Mouse (Mus musculus) CH12.LX (cell line): ENCODE results near the gene Parvg. TPM values are rescaled to one million over a fixed set of nuclear protein-coding genes. Genes with fewer than 3 reads are reported as not detected.
A peak's percentile ranks its signal among the peaks of the same experiment; 100 is the strongest.
"Not testable (repeated sequence)": the region's sequence is repeated elsewhere in the genome, so short reads cannot be mapped to it uniquely, and the experiment has no call there.

Experiments
- DNase-seq: peaks from one replicate; pipeline ENCODE4 v3.0.0-alpha.2; 2013; ENCODE audit errors: extremely low read depth
- H3K27ac ChIP-seq: 2 replicates; pipeline ENCODE4 v1.5.1; 2012; ENCODE audit warnings: low read depth, mild to moderate bottlenecking, control low read depth, moderate library complexity; ENCODE audit not compliant: insufficient read depth
- H3K27me3 ChIP-seq: replicated peaks from 2 replicates; pipeline ENCODE3; 2012; ENCODE audit warnings: inconsistent platforms
- H3K36me3 ChIP-seq, 2 experiments: replicated peaks in 1 of 2; 2 replicates each; pipeline versions ENCODE3 to v1.6.1; 2012; ENCODE audit warnings: inconsistent platforms in 1 of 2, low read length in 1 of 2, mild to moderate bottlenecking in 1 of 2, mixed read lengths in 1 of 2, moderate library complexity in 1 of 2; ENCODE audit not compliant: control insufficient read depth in 1 of 2, insufficient read depth in 1 of 2
- H3K4me1 ChIP-seq, 2 experiments: 2 replicates each; pipeline ENCODE4 v1.6.1; 2012; ENCODE audit warnings: inconsistent platforms in 1 of 2, moderate library complexity in 1 of 2; ENCODE audit not compliant: insufficient read depth in 2 of 2, control insufficient read depth in 1 of 2
- H3K4me2 ChIP-seq: 2 replicates; pipeline ENCODE4 v1.6.1; 2012; ENCODE audit warnings: low read depth, mild to moderate bottlenecking, control low read depth; ENCODE audit not compliant: poor library complexity, insufficient read depth, severe bottlenecking
- H3K4me3 ChIP-seq, 3 experiments: fragments of 150-350 bp in 1 of 3; sonication (generic) in 1 of 3; replicated peaks in 1 of 3; 2 replicates each; pipeline versions ENCODE3 to v1.5.1; 2011 to 2012; ENCODE audit warnings: low read depth in 2 of 3, low read length in 2 of 3, mild to moderate bottlenecking in 2 of 3, moderate library complexity in 2 of 3, control low read depth in 1 of 3, improper control_type of control experiment in 1 of 3, inconsistent platforms in 1 of 3, mixed read lengths in 1 of 3; ENCODE audit not compliant: poor library complexity in 1 of 3
- H3K79me2 ChIP-seq: replicated peaks from 2 replicates; pipeline ENCODE4 v1.6.1; 2012; ENCODE audit warnings: mild to moderate bottlenecking, moderate library complexity; ENCODE audit not compliant: control insufficient read depth, poor library complexity, insufficient read depth, severe bottlenecking; ENCODE audit errors: extremely low read depth
- H3K9ac ChIP-seq: 2 replicates; pipeline ENCODE4 v1.6.1; 2012; ENCODE audit warnings: low read depth, mild to moderate bottlenecking, control low read depth, moderate library complexity; ENCODE audit not compliant: insufficient read depth
- H3K9me3 ChIP-seq: replicated peaks from 2 replicates; pipeline ENCODE3; 2012; ENCODE audit warnings: low read length, inconsistent platforms, mixed read lengths
- CHD2 ChIP-seq: IDR thresholded peaks from 2 replicates; pipeline ENCODE4 v1.6.1; 2011; ENCODE audit warnings: low read length, improper control_type of control experiment
- CTCF ChIP-seq, 2 experiments: IDR thresholded peaks in 1 of 2; conservative IDR thresholded peaks in 1 of 2; 2 replicates each; pipeline ENCODE4 v1.5.1; 2011 to 2012; ENCODE audit warnings: low read depth in 2 of 2, low read length in 2 of 2, improper control_type of control experiment in 1 of 2, inconsistent platforms in 1 of 2, mild to moderate bottlenecking in 1 of 2, moderate library complexity in 1 of 2
- EP300 ChIP-seq: IDR thresholded peaks from 2 replicates; pipeline ENCODE4 v1.6.1; 2011; ENCODE audit warnings: low read length, improper control_type of control experiment
- ETS1 ChIP-seq: conservative IDR thresholded peaks from 2 replicates; pipeline ENCODE4 v1.6.1; 2012; ENCODE audit warnings: low read depth, mild to moderate bottlenecking, inconsistent platforms, low read length, improper control_type of control experiment, moderate library complexity
- HCFC1 ChIP-seq: IDR thresholded peaks from 2 replicates; pipeline ENCODE4 v1.6.1; 2012; ENCODE audit warnings: low read depth, mild to moderate bottlenecking, inconsistent platforms, low read length, improper control_type of control experiment
- KAT2A ChIP-seq: IDR thresholded peaks from 2 replicates; pipeline ENCODE4 v1.6.1; 2012; ENCODE audit warnings: low read length, improper control_type of control experiment, inconsistent platforms; ENCODE audit not compliant: insufficient replicate concordance
- MAFK ChIP-seq: IDR thresholded peaks from 2 replicates; pipeline ENCODE4 v1.6.1; 2011; ENCODE audit warnings: low read length, improper control_type of control experiment; ENCODE audit not compliant: insufficient replicate concordance
- MAZ ChIP-seq: IDR thresholded peaks from 2 replicates; pipeline ENCODE4 v1.6.1; 2012; ENCODE audit warnings: low read depth, mild to moderate bottlenecking, inconsistent platforms, low read length, improper control_type of control experiment, moderate library complexity
- MEF2A ChIP-seq: IDR thresholded peaks from 2 replicates; pipeline ENCODE4 v1.6.1; 2014; ENCODE audit warnings: low read depth, mild to moderate bottlenecking, inconsistent platforms, low read length, improper control_type of control experiment, borderline replicate concordance
- NELFE ChIP-seq: IDR thresholded peaks from 2 replicates; pipeline ENCODE4 v1.6.1; 2011; ENCODE audit warnings: low read depth, low read length, improper control_type of control experiment
- NRF1 ChIP-seq: IDR thresholded peaks from 2 replicates; pipeline ENCODE4 v1.6.1; 2014; ENCODE audit warnings: low read depth, mild to moderate bottlenecking, inconsistent platforms, low read length, improper control_type of control experiment, moderate library complexity
- PAX5 ChIP-seq: IDR thresholded peaks from 2 replicates; pipeline ENCODE4 v1.6.1; 2012; ENCODE audit warnings: low read length, inconsistent platforms, mixed read lengths
- POLR2AphosphoS2 ChIP-seq: IDR thresholded peaks from 2 replicates; pipeline ENCODE4 v1.6.1; 2011; ENCODE audit warnings: low read depth, low read length, improper control_type of control experiment
- RAD21 ChIP-seq: IDR thresholded peaks from 2 replicates; pipeline ENCODE4 v1.6.1; 2011; ENCODE audit warnings: low read depth, mild to moderate bottlenecking, low read length, improper control_type of control experiment, moderate library complexity
- RCOR1 ChIP-seq: conservative IDR thresholded peaks from 2 replicates; pipeline ENCODE4 v1.6.1; 2012; ENCODE audit warnings: low read depth, mild to moderate bottlenecking, inconsistent platforms, low read length, improper control_type of control experiment
- SMC3 ChIP-seq: IDR thresholded peaks from 2 replicates; pipeline ENCODE4 v1.6.1; 2011; ENCODE audit warnings: low read depth, low read length, improper control_type of control experiment
- TBP ChIP-seq: conservative IDR thresholded peaks from 2 replicates; pipeline ENCODE4 v1.6.1; 2011; ENCODE audit warnings: low read depth, low read length, improper control_type of control experiment
- UBTF ChIP-seq: IDR thresholded peaks from 2 replicates; pipeline ENCODE4 v1.6.1; 2012; ENCODE audit warnings: low read depth, mild to moderate bottlenecking, inconsistent platforms, low read length, improper control_type of control experiment, moderate library complexity
- USF1 ChIP-seq: IDR thresholded peaks from 2 replicates; pipeline ENCODE4 v1.6.1; 2014; ENCODE audit warnings: low read depth, mild to moderate bottlenecking, inconsistent platforms, low read length, improper control_type of control experiment
- ZC3H11A ChIP-seq: IDR thresholded peaks from 2 replicates; pipeline ENCODE4 v1.6.1; 2012; ENCODE audit warnings: low read depth, mild to moderate bottlenecking, inconsistent platforms, low read length, improper control_type of control experiment
- ZMIZ1 ChIP-seq: IDR thresholded peaks from 2 replicates; pipeline ENCODE4 v1.6.1; 2012; ENCODE audit warnings: low read depth, mild to moderate bottlenecking, inconsistent platforms, low read length, improper control_type of control experiment
- dilution Hi-C: fragments of 300-500 bp; cut with MboI; formaldehyde crosslinking; loops from 2 replicates; pipeline ENCODE4 v1.14.3; 2020; ENCODE audit warnings: low sequenced_read_pairs; ENCODE audit not compliant: extremely low pct_unique_long_range_greater_than_20kb, extremely low pct_ligation_motif_present
- in situ Hi-C: fragments of 300-500 bp; cut with MboI; formaldehyde crosslinking; loops from 3 replicates; pipeline ENCODE4 v1.14.3; 2019; ENCODE audit warnings: low sequenced_read_pairs, low pct_ligation_motif_present, low pct_unique_long_range_greater_than_20kb, mixed read lengths
- polyA plus RNA-seq: library from polyadenylated mRNA; unstranded; fragments of >175 nt; gene quantifications from 2 replicates; pipeline ENCODE4 v1.2.1, GENCODE M21; 2012; ENCODE audit warnings: low read depth; ENCODE audit not compliant: insufficient read length
- total RNA-seq, 2 experiments: library from RNA; depleted of rRNA; stranded (reverse); fragments of 300-350 nt in 1 of 2; fragments of >200 nt in 1 of 2; gene quantifications; 2 replicates each; pipeline ENCODE4 v1.2.3; 2012 to 2014

The Parvg gene
- total and polyA plus RNA-seq, 3 experiments = 93.7 to 140 (median 98.3) TPM

DNA sequence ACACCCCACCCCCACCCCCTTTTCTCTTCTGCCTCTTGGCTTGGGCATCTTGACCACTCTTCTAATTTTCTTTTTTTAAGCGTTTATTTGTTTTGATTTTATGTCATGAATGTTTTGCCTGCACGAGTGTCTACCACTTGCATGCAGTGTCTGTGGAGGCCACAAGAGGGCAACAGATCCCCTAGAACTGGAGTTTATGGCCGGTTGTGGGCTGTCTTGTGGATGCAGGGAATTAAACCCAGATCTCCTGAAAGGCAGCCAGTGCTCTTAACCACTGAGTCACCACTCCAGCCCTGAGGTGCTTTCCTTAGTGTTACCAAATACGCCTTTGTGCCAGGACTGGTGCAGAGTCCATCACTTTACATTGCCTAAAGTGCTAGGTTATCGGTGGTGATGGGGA lies 39.8 kb upstream of the Parvg start:
- H3K27me3 ChIP-seq = peaks cover 49% of the 10 kb centered on the region
- peaks cover 3% of the 10 kb centered on the region for H3K9me3 ChIP-seq
- no peak overlapping the region for H3K4me2 ChIP-seq
- dilution Hi-C loops (no loop called here), in situ Hi-C loops (loop anchor here (5.0 kb wide), 2 partner anchors 43 to 328 kb away; no protein-coding TSS in a partner anchor)
- H3K79me2 ChIP-seq = no peaks in the 10 kb centered on the region
- H3K36me3 ChIP-seq = no peaks in the 10 kb centered on the region
- no peak overlapping the region for H3K4me3 ChIP-seq
- H3K9ac ChIP-seq = no peak overlapping the region
- no peak for TF ChIP-seq UBTF
- TF ChIP-seq RCOR1 = no peak
- peak; percentile 96 for TF ChIP-seq SMC3
- TF ChIP-seq POLR2AphosphoS2 = no peak
- no peak for TF ChIP-seq MAZ
- no peak for TF ChIP-seq KAT2A
- TF ChIP-seq RAD21 = peak; percentile 98
- TF ChIP-seq NELFE = peak; percentile 52; the same call in 1 of the 2 replicates
- peak; percentile 85 for TF ChIP-seq ZC3H11A
- TF ChIP-seq CTCF (conservative IDR thresholded peaks at IDR 0.05 in 1 of 2, IDR thresholded peaks at IDR 0.05 in 1 of 2; ENCODE audit: low read depth in 2 of 2, low read length in 2 of 2) = peak; percentile 70 to 92
- no peak for TF ChIP-seq MEF2A
- no peak overlapping the region for H3K27ac ChIP-seq
- H3K4me1 ChIP-seq = peaks cover 0 to 2% of the 10 kb centered on the region in 2 experiments; a peak in 1 of 4 replicates
- DNase-seq = peak; percentile 55

DNA sequence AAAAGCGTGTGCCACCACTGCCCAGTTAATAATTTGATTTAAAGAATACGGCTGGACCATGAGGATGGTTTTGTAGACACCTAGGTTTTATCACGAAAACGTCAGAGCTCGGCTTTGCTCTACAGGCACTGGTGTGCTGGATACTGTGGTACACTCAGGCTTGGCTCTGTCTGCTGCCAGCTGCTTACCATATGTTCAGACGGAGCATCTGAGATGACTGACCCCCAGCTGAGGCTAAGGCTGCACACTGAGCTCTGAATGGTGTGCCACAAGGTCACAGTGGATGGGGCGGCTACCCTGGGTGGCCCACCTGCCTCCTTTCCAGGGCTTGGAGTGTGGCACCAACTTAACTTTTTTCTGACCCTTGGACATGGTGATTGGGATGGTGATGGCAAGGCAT lies 38.4 kb upstream of the Parvg start:
- H3K4me2 ChIP-seq = no peak overlapping the region
- no peak overlapping the region for H3K9ac ChIP-seq
- H3K9me3 ChIP-seq = peaks cover 3% of the 10 kb centered on the region
- H3K4me1 ChIP-seq = peaks cover 9 to 16% of the 10 kb centered on the region in 2 experiments
- H3K79me2 ChIP-seq = no peaks in the 10 kb centered on the region
- no peak for TF ChIP-seq ZMIZ1
- TF ChIP-seq PAX5 = no peak
- no peak for TF ChIP-seq ETS1
- TF ChIP-seq CHD2 = no peak
- no peak for TF ChIP-seq MAFK
- no peak for TF ChIP-seq SMC3
- no peak for TF ChIP-seq EP300
- TF ChIP-seq POLR2AphosphoS2 = no peak
- TF ChIP-seq NRF1 = no peak
- no peak for TF ChIP-seq TBP
- no peak for TF ChIP-seq HCFC1
- no peak for TF ChIP-seq USF1
- TF ChIP-seq ZC3H11A = no peak
- TF ChIP-seq KAT2A = no peak
- TF ChIP-seq, all 38 proteins: peak for 0
- Histone ChIP-seq H3K36me3 (no peaks in the 10 kb centered on the region), H3K27me3 (peaks cover 35% of the 10 kb centered on the region), H3K4me3 (no peak overlapping the region), H3K27ac (no peak overlapping the region)
- DNase-seq = no peak
- in situ Hi-C loops (no loop called here), dilution Hi-C loops (no loop called here)

DNA sequence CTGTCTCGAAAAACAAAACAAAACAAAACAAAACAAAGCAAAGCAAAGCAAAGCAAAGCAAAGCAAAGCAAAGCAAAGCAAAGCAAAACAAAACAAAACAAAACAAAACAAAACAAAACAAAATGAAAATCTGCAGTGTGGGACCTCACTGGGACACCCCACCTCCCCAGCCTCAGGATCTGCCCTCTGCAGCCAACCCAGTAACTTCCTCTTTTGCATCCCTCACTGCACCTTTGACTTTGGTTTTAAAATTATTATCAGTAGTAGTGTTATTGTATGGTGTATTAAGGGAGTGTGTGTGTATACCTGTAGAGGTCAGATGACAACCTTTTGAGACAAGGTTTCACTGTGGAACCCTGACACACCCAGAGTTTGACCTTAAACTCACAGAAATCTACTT lies 34.9 kb upstream of the Parvg start:
- in situ Hi-C loops, H3K36me3 ChIP-seq, H3K4me3 ChIP-seq, H3K9ac ChIP-seq, dilution Hi-C loops, H3K27ac ChIP-seq, H3K79me2 ChIP-seq, H3K4me2 ChIP-seq, H3K27me3 ChIP-seq, H3K9me3 ChIP-seq, DNase-seq: not testable (repeated sequence)
- H3K4me1 ChIP-seq = peaks cover 11 to 28% of the 10 kb centered on the region in 2 experiments
